Mouse (Mus musculus): ENCODE measurements at regions not wholly inside any gene's neighbourhood (a gene's known extent, or its start where the extent isn't known, plus 50 kb on each side); places are given as distances from the start of the nearest gene placed in this dataset.

DNA sequence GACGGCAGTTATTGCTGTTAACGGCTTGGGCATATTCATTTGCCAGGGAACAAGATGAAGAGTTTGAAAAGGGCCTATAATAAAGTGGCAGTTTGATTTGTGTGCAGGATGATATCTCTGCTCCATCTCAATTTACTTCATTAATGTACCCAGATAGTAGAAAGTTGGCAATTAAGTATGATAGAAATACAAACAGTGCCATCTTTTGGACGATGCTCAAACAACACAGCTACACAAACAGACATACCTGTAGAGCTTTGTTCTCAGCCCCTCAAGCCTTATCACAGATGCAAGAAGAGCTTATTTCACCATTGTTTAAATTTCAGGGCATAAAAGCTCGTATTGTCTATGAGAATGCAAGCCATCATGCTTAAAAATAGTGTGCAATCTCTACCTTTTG lies 82.2 kb downstream of the Tnfsf11 start:
- DNase-seq, result no peak

DNA sequence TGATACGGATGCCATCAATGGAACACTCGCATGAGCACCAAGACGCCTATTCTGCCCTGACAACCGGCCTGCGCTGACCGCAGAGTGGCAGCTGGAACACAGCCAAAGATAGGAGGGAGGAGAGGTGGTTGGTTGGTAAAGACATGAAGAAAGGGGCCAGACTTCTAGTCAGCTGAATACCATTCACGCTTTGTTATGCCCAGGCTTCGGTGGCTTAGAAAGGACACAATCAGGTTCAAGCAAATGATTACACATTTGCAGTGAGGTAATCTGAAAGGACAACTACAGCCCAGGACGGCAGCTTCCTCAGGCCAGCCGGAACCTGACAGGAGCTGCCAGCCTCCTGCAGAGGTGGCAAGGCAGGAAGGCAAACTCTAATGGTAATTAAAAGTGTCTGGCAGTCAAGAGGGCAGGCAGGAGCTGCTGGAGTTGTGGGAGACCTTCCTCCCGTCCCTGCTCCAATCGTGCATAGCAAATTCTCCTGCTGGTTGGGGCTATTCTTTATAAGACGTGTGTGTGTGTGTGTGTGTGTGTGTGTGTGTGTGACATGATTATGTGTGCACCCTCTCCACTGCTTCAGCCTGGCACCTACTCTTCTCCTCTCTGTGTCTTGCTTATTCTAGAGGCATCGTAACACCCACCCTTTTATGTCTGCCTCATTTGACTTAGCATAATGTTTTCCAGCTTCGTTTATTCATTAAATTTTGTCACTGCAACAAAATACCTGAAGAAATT lies 91.4 kb downstream of the Tnfsf11 start:
- DNase-seq, result peak; percentile 52

GRCm38 (mm10) chr14:78215491-78215890 lies 92.4 kb downstream of the Tnfsf11 start:
- no peak for DNase-seq

- DNase-seq, result no peak
These were observed 103.3 kb downstream of the Tnfsf11 start for GRCm38 (mm10) chr14:78204566-78204863.

DNA sequence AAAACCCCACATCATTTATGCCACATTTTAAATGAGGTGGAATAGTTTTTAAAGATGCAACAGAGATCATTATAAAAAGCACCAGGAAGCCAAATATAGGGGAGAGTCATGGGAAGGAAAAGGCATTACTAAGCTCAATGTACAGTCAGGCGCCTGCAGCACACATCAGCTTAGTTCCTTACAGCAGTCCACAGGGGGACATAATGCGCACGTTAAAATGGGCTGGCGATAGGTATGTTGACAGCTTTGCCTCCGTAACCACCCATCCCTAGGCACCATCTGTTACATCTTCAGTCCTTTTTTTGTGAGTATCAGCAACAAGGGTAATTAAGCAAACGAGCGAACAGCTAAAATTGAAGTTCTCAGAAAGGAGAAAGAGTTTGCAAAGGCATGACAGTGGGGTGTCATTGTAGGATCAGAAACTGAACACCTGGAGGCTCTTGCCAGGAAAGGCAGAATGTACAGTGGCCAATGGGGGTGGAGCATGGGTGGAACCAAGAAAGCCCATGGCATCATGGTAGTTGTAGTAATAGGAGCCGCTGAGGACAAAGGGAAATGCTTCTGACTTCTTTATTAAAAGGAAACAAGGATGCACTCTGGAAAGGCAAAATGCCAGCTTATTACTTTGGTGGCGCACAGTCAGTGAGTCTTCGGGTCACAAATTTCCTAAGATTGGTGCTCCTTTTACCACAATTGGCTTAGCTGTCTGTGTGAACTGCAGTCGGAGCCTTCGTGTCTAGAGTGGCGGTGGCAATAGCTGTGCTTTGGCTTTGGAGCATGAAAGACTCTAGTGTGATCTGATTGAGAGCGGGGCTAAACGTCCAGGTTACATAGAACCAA lies 103.9 kb downstream of the Tnfsf11 start:
- DNase-seq, result no peak

- DNase-seq, result no peak
These were observed 105.1 kb downstream of the Tnfsf11 start for GRCm38 (mm10) chr14:78202781-78203180.

DNA sequence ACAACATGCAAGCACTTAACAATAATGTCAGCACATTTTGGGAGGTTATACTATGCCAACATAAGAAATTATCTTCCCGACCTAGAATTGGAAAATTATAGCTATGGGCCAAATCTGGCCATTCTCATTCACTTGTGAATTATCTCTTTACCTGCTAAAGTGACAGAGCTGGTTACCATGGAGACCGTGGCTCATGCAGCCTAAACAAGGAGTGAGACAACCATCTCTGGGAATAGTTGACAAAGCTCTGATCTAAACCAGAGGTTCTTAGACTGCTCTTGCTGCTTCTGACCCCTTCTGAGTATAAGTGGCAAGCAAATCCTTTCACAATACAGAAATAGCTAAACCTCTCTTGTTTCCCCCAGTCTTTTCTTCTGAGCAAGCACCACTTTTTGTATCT lies 108.7 kb upstream of the Fam216b start:
- no peak for DNase-seq

DNA sequence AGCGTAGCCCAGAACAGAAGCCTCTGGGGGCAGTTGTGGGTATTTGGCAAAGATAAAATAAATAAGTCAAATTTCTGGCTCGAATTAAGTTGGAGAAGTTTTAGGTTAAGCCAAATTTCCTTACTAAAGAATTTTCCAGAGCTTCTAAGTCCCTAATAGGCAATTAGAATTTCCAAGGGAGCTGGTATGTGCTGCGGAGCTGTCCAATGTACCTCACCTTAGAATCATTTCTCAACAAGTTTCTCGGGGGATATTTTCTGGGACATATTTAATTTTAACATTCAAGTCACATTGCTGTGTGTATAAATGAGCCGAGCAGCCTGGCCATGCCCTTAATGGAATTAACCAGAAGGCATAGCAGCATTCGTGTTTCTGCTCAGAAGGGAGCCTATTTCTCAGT lies 90.8 kb upstream of the Fam216b start:
- DNase-seq, result no peak

- DNase-seq, result no peak
These were observed 84.6 kb upstream of the Fam216b start for GRCm38 (mm10) chr14:78173451-78173850.

DNA sequence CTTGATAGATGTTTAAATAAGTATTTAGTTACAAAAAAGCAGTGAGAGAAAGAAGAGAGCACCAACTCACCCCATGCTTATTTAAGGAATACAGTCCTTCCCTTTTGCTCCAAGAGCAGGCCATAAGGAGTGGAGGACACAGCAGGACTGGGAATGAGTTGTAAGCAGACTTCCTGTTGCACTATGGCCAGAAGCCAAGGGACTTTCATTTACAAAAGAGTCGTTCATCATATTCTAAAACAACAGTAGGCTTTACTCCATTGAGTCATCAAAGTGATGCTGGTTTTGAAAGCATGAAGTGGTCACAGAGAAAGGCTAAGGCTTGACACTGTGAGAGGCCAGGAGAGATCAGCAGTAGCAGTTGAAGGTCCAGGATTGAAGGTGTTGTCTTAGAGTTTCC lies 84.1 kb upstream of the Fam216b start:
- no peak for DNase-seq

- DNase-seq, result no peak
These were observed 72.0 kb upstream of the Fam216b start for GRCm38 (mm10) chr14:78160819-78161218.

- no peak for DNase-seq
These were observed 70.8 kb upstream of the Fam216b start for GRCm38 (mm10) chr14:78159567-78159966.

- DNase-seq, result no peak
These were observed 68.9 kb upstream of the Fam216b start for GRCm38 (mm10) chr14:78157660-78158059.

- DNase-seq, result no peak
These were observed 60.0 kb upstream of the Fam216b start for GRCm38 (mm10) chr14:78148851-78149250.

DNA sequence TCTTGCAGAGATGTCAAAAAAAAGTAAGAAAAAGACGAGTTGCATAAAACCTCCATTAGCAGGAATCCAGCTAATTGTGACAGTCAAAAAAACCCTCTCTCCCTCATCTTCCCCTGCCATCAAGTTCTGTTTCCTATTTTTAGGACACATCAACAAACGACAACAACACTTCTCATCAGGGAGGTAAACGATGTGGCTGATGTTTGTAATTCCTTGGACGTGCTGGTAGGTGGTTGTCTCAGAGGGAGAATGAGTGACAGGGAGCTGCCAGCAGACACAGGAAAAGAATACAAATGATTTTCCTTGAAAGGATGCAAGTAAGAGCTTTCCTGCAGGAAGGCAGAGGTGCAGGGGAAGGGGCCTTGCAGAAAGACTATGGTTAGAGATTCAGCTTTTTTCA lies 54.9 kb upstream of the Fam216b start:
- no peak for DNase-seq

Data from kidney, postnatal 14 days (tissue).